Mouse (Mus musculus) intestine, postnatal 0 days (tissue): ENCODE measurements at regions not wholly inside any gene's neighbourhood (a gene's known extent, or its start where the extent isn't known, plus 50 kb on each side); places are given as distances from the start of the nearest gene placed in this dataset.

ENCODE experiments used
- ATAC-seq: fragments of 200-750 bp; cut with Nextera tagmentation; 2 replicates; pipeline ENCODE4 v1.8.0; 2017; ENCODE audit warnings: mild to moderate bottlenecking, moderate TSS enrichment, moderate library complexity
- H3K27ac ChIP-seq: fragments of 300-500 bp; sonication (generic); 2 replicates; pipeline ENCODE4 v1.5.1; 2014; ENCODE audit warnings: mild to moderate bottlenecking, low read depth, low read length, moderate library complexity
- H3K27me3 ChIP-seq: fragments of 300-500 bp; sonication (generic); replicated peaks from 2 replicates; pipeline ENCODE4 v1.6.1; 2014; ENCODE audit warnings: low read length, mixed read lengths; ENCODE audit not compliant: control insufficient read depth, insufficient read depth
- H3K36me3 ChIP-seq: fragments of 300-500 bp; sonication (generic); 2 replicates; pipeline ENCODE4 v1.6.1; 2014; ENCODE audit warnings: mild to moderate bottlenecking, moderate library complexity; ENCODE audit not compliant: control insufficient read depth, insufficient read depth
- H3K4me1 ChIP-seq: fragments of 300-500 bp; sonication (generic); replicated peaks from 2 replicates; pipeline ENCODE4 v1.6.1; 2014; ENCODE audit warnings: antibody characterized with exemption, low read length, mixed read lengths; ENCODE audit not compliant: control insufficient read depth, insufficient read depth
- H3K4me2 ChIP-seq: fragments of 300-500 bp; sonication (generic); replicated peaks from 2 replicates; pipeline ENCODE4 v1.6.1; 2014; ENCODE audit warnings: low read depth, mild to moderate bottlenecking, moderate library complexity
- H3K4me3 ChIP-seq: fragments of 300-500 bp; sonication (generic); 2 replicates; pipeline ENCODE4 v1.5.1; 2014; ENCODE audit warnings: low read depth, low read length
- H3K9ac ChIP-seq: fragments of 300-500 bp; sonication (generic); 2 replicates; pipeline ENCODE4 v1.6.1; 2014; ENCODE audit warnings: mild to moderate bottlenecking, low read depth, low read length
- H3K9me3 ChIP-seq: fragments of 300-500 bp; sonication (generic); 2 replicates; pipeline ENCODE4 v1.6.1; 2016; ENCODE audit warnings: mixed run types; ENCODE audit not compliant: control insufficient read depth
- CTCF ChIP-seq: sonication (generic); IDR thresholded peaks from 2 replicates; pipeline ENCODE4 v1.5.1; 2016; ENCODE audit warnings: low read depth, mild to moderate bottlenecking, control low read depth, antibody characterized with exemption, moderate library complexity
- WGBS: fragments of 180-500 bp; shearing (Covaris S2); extraction: QIAGEN DNeasy Blood & Tissue Kit; methylation state at CpG from one replicate; pipeline ENCODE4 v1.1.7; 2014; 5-methylcytosine and 5-hydroxymethylcytosine counted together

- no peaks in the 10 kb centered on the region for H3K36me3 ChIP-seq
- no peak overlapping the region for H3K9ac ChIP-seq
- H3K4me3 ChIP-seq, result no peak overlapping the region
- no peaks in the 10 kb centered on the region for H3K9me3 ChIP-seq
- TF ChIP-seq CTCF, result no peak
- no peak overlapping the region for H3K27ac ChIP-seq
- WGBS, result 81% methylated on average over 9 of the region's 9 CpGs
- no peak overlapping the region for H3K4me2 ChIP-seq
- ATAC-seq, result no peak
- no peaks in the 10 kb centered on the region for H3K4me1 ChIP-seq
- no peaks in the 10 kb centered on the region for H3K27me3 ChIP-seq
These were observed 71.3 kb downstream of the Ackr3 start for GRCm38 (mm10) chr1:90274968-90275651.

- 85% methylated on average over 16 of the region's 16 CpGs for WGBS
These were observed 72.2 kb downstream of the Ackr3 start for GRCm38 (mm10) chr1:90275786-90276520.

GRCm38 (mm10) chr1:90277486-90278255, 73.9 kb downstream of the Ackr3 start:
- H3K4me3 ChIP-seq, result no peak overlapping the region
- no peaks in the 10 kb centered on the region for H3K36me3 ChIP-seq
- H3K4me1 ChIP-seq, result no peaks in the 10 kb centered on the region
- TF ChIP-seq CTCF, result no peak
- H3K9me3 ChIP-seq, result no peaks in the 10 kb centered on the region
- H3K4me2 ChIP-seq, result no peak overlapping the region
- H3K27me3 ChIP-seq, result no peaks in the 10 kb centered on the region
- H3K9ac ChIP-seq, result no peak overlapping the region
- ATAC-seq, result no peak
- WGBS, result 80% methylated on average over 18 of the region's 18 CpGs
- H3K27ac ChIP-seq, result no peak overlapping the region

More at GRCm38 (mm10) chr1:90275786-90276520, 72.2 kb downstream of the Ackr3 start:
- no peak overlapping the region for H3K27ac ChIP-seq
- H3K4me1 ChIP-seq, result no peaks in the 10 kb centered on the region
- no peak overlapping the region for H3K4me2 ChIP-seq
- ATAC-seq, result no peak
- no peaks in the 10 kb centered on the region for H3K27me3 ChIP-seq
- no peaks in the 10 kb centered on the region for H3K36me3 ChIP-seq
- no peak overlapping the region for H3K4me3 ChIP-seq
- H3K9me3 ChIP-seq, result no peaks in the 10 kb centered on the region
- TF ChIP-seq CTCF, result no peak
- H3K9ac ChIP-seq, result no peak overlapping the region

- no peaks in the 10 kb centered on the region for H3K36me3 ChIP-seq
- no peak overlapping the region for H3K27ac ChIP-seq
- 52% methylated on average over 20 of the region's 20 CpGs for WGBS
- no peaks in the 10 kb centered on the region for H3K27me3 ChIP-seq
- H3K4me1 ChIP-seq, result no peaks in the 10 kb centered on the region
- no peak for TF ChIP-seq CTCF
- H3K9ac ChIP-seq, result no peak overlapping the region
- H3K9me3 ChIP-seq, result no peaks in the 10 kb centered on the region
- no peak overlapping the region for H3K4me2 ChIP-seq
- H3K4me3 ChIP-seq, result no peak overlapping the region
- ATAC-seq, result no peak
These were observed 75.5 kb downstream of the Ackr3 start for GRCm38 (mm10) chr1:90279066-90279839.

- Histone ChIP-seq H3K9ac (no peak overlapping the region), H3K36me3 (no peaks in the 10 kb centered on the region), H3K27me3 (no peaks in the 10 kb centered on the region), H3K4me1 (no peaks in the 10 kb centered on the region), H3K4me2 (no peak overlapping the region), H3K27ac (no peak overlapping the region), H3K9me3 (no peaks in the 10 kb centered on the region), H3K4me3 (no peak overlapping the region)
- TF ChIP-seq CTCF, result no peak
- WGBS, result 48% methylated on average over 8 of the region's 8 CpGs
- no peak for ATAC-seq
These were observed 76.4 kb downstream of the Ackr3 start for GRCm38 (mm10) chr1:90280227-90280626.
